Mouse (Mus musculus): ENCODE measurements around the gene Grin3b. TPM values are rescaled to one million over a fixed set of nuclear protein-coding genes. Genes with fewer than 3 reads are reported as not detected.

Grin3b gene
- total and polyA plus RNA-seq, 2 experiments from 2014 or later = 0.34 TPM; not detected in 1

- Histone ChIP-seq H3K4me2 (ENCODE audit: low read depth, low read length) (no peak overlapping the region), H3K9ac (replicated peaks; ENCODE audit: low read depth, low read length) (no peak overlapping the region), H3K9me3 (replicated peaks; ENCODE audit: control insufficient read depth, low read length) (no peaks in the 10 kb centered on the region), H3K4me3 (ENCODE audit: low read depth, low read length) (no peak overlapping the region), H3K4me1 (ENCODE audit: control insufficient read depth, insufficient read depth) (peaks cover 8% of the 10 kb centered on the region; the same call in 1 of the 2 replicates), H3K36me3 (replicated peaks; ENCODE audit: control insufficient read depth, insufficient read depth, low read length) (peaks cover 9% of the 10 kb centered on the region; the same call in 1 of the 2 replicates), H3K27ac (ENCODE audit: low read depth) (peak overlapping the region; percentile 63), H3K27me3 (ENCODE audit: control insufficient read depth, insufficient read depth, low read length) (no peaks in the 10 kb centered on the region)
- ATAC-seq (ENCODE audit: insufficient read depth, low read depth) (peak; percentile 52), DNase-seq (ENCODE audit: low spot score) (peak; percentile 43)
- 50% methylated on average over 9 of the region's 9 CpGs for WGBS
- TF ChIP-seq CTCF (IDR thresholded peaks at IDR 0.05; ENCODE audit: low read depth) = no peak
- no peak for TF ChIP-seq EP300 (IDR thresholded peaks at IDR 0.05; ENCODE audit: low read depth)
Observed at GRCm38 (mm10) chr10:80003374-80004232, 33.1 kb downstream of the Grin3b start.

- DNase-seq (ENCODE audit: low spot score) = no peak
- Histone ChIP-seq H3K27ac (ENCODE audit: low read depth) (no peak overlapping the region), H3K27me3 (ENCODE audit: control insufficient read depth, insufficient read depth, low read length) (no peaks in the 10 kb centered on the region), H3K4me3 (ENCODE audit: low read depth, low read length) (no peak overlapping the region), H3K4me2 (ENCODE audit: low read depth, low read length) (no peak overlapping the region), H3K36me3 (replicated peaks; ENCODE audit: control insufficient read depth, insufficient read depth, low read length) (peaks cover 15% of the 10 kb centered on the region), H3K9ac (replicated peaks; ENCODE audit: low read depth, low read length) (no peak overlapping the region), H3K4me1 (ENCODE audit: control insufficient read depth, insufficient read depth) (peaks cover 8% of the 10 kb centered on the region; the same call in 1 of the 2 replicates), H3K9me3 (replicated peaks; ENCODE audit: control insufficient read depth, low read length) (no peaks in the 10 kb centered on the region)
- TF ChIP-seq CTCF (IDR thresholded peaks at IDR 0.05; ENCODE audit: low read depth) (no peak), EP300 (IDR thresholded peaks at IDR 0.05; ENCODE audit: low read depth) (no peak)
- 76% methylated on average over 8 of the region's 8 CpGs for WGBS
- ATAC-seq (ENCODE audit: insufficient read depth, low read depth) = no peak
Observed at GRCm38 (mm10) chr10:80004233-80004705, 33.8 kb downstream of the Grin3b start.

GRCm38 (mm10) chr10:80011740-80012139 is 41.2 kb downstream of the Grin3b start:
- ATAC-seq (ENCODE audit: insufficient read depth, low read depth) = no peak
- no peak for DNase-seq (ENCODE audit: low spot score)
- Histone ChIP-seq H3K36me3 (replicated peaks; ENCODE audit: control insufficient read depth, insufficient read depth, low read length) (peaks cover 50% of the 10 kb centered on the region), H3K4me1 (ENCODE audit: control insufficient read depth, insufficient read depth) (no peaks in the 10 kb centered on the region), H3K9ac (replicated peaks; ENCODE audit: low read depth, low read length) (no peak overlapping the region), H3K27me3 (ENCODE audit: control insufficient read depth, insufficient read depth, low read length) (peaks cover 20% of the 10 kb centered on the region), H3K4me3 (ENCODE audit: low read depth, low read length) (no peak overlapping the region), H3K27ac (ENCODE audit: low read depth) (no peak overlapping the region), H3K4me2 (ENCODE audit: low read depth, low read length) (no peak overlapping the region), H3K9me3 (replicated peaks; ENCODE audit: control insufficient read depth, low read length) (peaks cover 15% of the 10 kb centered on the region)
- TF ChIP-seq EP300 (IDR thresholded peaks at IDR 0.05; ENCODE audit: low read depth) (no peak), CTCF (IDR thresholded peaks at IDR 0.05; ENCODE audit: low read depth) (no peak)
- WGBS = 86% methylated on average over 6 of the region's 6 CpGs

- ATAC-seq (ENCODE audit: insufficient read depth, low read depth) = no peak
- no peak overlapping the region for H3K4me3 ChIP-seq (ENCODE audit: low read depth, low read length)
- whole genome bisulfite sequencing = 51% methylated on average over 25 of the region's 25 CpGs
Observed at GRCm38 (mm10) chr10:80013609-80014008, 43.1 kb downstream of the Grin3b start.

GRCm38 (mm10) chr10:80014484-80015290 is 44.2 kb downstream of the Grin3b start:
- Histone ChIP-seq H3K4me2 (ENCODE audit: low read depth, low read length) (no peak overlapping the region), H3K4me1 (ENCODE audit: control insufficient read depth, insufficient read depth) (no peaks in the 10 kb centered on the region), H3K9ac (replicated peaks; ENCODE audit: low read depth, low read length) (no peak overlapping the region), H3K9me3 (replicated peaks; ENCODE audit: control insufficient read depth, low read length) (peaks cover 15% of the 10 kb centered on the region), H3K4me3 (ENCODE audit: low read depth, low read length) (no peak overlapping the region), H3K27ac (ENCODE audit: low read depth) (no peak overlapping the region), H3K27me3 (ENCODE audit: control insufficient read depth, insufficient read depth, low read length) (peaks cover 22% of the 10 kb centered on the region), H3K36me3 (replicated peaks; ENCODE audit: control insufficient read depth, insufficient read depth, low read length) (peaks cover 34% of the 10 kb centered on the region)
- 0 out of 2 replicates have a peak, but pooled peaks have one; percentile 22 for TF ChIP-seq CTCF (IDR thresholded peaks at IDR 0.05; ENCODE audit: low read depth)
- TF ChIP-seq EP300 (IDR thresholded peaks at IDR 0.05; ENCODE audit: low read depth) = no peak
- ATAC-seq (ENCODE audit: insufficient read depth, low read depth) (no peak), DNase-seq (ENCODE audit: low spot score) (no peak)
- WGBS = 38% methylated on average over 28 of the region's 28 CpGs

More at GRCm38 (mm10) chr10:80013609-80014008, 43.1 kb downstream of the Grin3b start:
- Histone ChIP-seq H3K27me3 (ENCODE audit: control insufficient read depth, insufficient read depth, low read length) (peaks cover 21% of the 10 kb centered on the region), H3K9me3 (replicated peaks; ENCODE audit: control insufficient read depth, low read length) (peaks cover 15% of the 10 kb centered on the region), H3K36me3 (replicated peaks; ENCODE audit: control insufficient read depth, insufficient read depth, low read length) (peaks cover 44% of the 10 kb centered on the region), H3K27ac (ENCODE audit: low read depth) (no peak overlapping the region), H3K4me2 (ENCODE audit: low read depth, low read length) (no peak overlapping the region), H3K4me1 (ENCODE audit: control insufficient read depth, insufficient read depth) (no peaks in the 10 kb centered on the region), H3K9ac (replicated peaks; ENCODE audit: low read depth, low read length) (no peak overlapping the region)
- DNase-seq (ENCODE audit: low spot score) = no peak
- TF ChIP-seq CTCF (IDR thresholded peaks at IDR 0.05; ENCODE audit: low read depth) = no peak
- no peak for TF ChIP-seq EP300 (IDR thresholded peaks at IDR 0.05; ENCODE audit: low read depth)
